Mouse (Mus musculus) cerebellum, adult 2 months (tissue): ENCODE data around the gene Hils1.

ENCODE experiments used
- CTCF ChIP-seq: fragments of 200-500 bp; IDR thresholded peaks from 2 replicates; pipeline ENCODE4 v1.5.1; 2011; ENCODE audit warnings: low read depth, mild to moderate bottlenecking, control low read depth, low read length, moderate library complexity, borderline replicate concordance; ENCODE audit not compliant: insufficient read depth
- POLR2A ChIP-seq: fragments of 200-500 bp; IDR thresholded peaks from 2 replicates; pipeline ENCODE4 v1.6.1; 2011; ENCODE audit warnings: low read length, control low read depth, borderline replicate concordance; ENCODE audit not compliant: insufficient read depth

DNA sequence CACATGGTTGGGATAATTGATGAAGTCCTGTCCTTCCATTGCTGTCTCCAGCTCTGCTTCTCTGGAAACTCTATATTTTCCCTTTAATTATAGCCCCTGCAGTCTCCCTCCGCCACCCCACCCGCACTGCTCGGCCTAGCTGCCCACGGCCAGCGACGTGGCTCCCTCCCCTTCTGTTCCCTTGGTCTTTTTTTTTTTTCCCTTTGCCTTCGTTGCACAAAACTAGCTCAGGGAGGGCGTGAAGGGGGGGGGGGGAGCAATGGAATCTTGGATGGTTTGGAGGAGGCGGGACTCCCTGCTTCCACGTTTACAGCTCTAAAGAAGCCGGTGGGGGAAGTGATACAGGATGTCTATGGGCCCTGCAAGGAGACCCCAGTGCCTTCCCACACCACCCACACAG lies 32.9 kb upstream of the Hils1 start:
- TF ChIP-seq CTCF, result no peak
- TF ChIP-seq POLR2A, result no peak
